Mouse (Mus musculus) limb, embryonic 12.5 days (tissue): ENCODE data around the gene Sars2. TPM values are rescaled to one million over a fixed set of nuclear protein-coding genes. Genes with fewer than 3 reads are reported as not detected.

ENCODE experiments used
- ATAC-seq: fragments of 200-750 bp; cut with Nextera tagmentation; 2 replicates; pipeline ENCODE4 v1.8.0; 2017; ENCODE audit warnings: low read depth, moderate TSS enrichment; ENCODE audit not compliant: insufficient number of reproducible peaks, insufficient read depth, low FRiP score, low TSS enrichment
- H3K27ac ChIP-seq: fragments of 300-500 bp; sonication (generic); 2 replicates; pipeline ENCODE4 v1.5.1; 2016; ENCODE audit warnings: mild to moderate bottlenecking, moderate library complexity
- H3K27me3 ChIP-seq: fragments of 300-500 bp; sonication (generic); 2 replicates; pipeline ENCODE4 v1.6.1; 2016; ENCODE audit warnings: mild to moderate bottlenecking, moderate library complexity
- H3K36me3 ChIP-seq: fragments of 300-500 bp; sonication (generic); 2 replicates; pipeline ENCODE4 v1.6.1; 2016; ENCODE audit warnings: mild to moderate bottlenecking, moderate library complexity
- H3K4me1 ChIP-seq: fragments of 300-500 bp; sonication (generic); replicated peaks from 2 replicates; pipeline ENCODE4 v1.6.1; 2016
- H3K4me2 ChIP-seq: fragments of 300-500 bp; sonication (generic); 2 replicates; pipeline ENCODE4 v1.6.1; 2016; ENCODE audit warnings: mild to moderate bottlenecking, moderate library complexity
- H3K4me3 ChIP-seq: fragments of 300-500 bp; sonication (generic); replicated peaks from 2 replicates; pipeline ENCODE4 v1.5.1; 2016; ENCODE audit warnings: mild to moderate bottlenecking
- H3K9ac ChIP-seq: fragments of 300-500 bp; sonication (generic); replicated peaks from 2 replicates; pipeline ENCODE4 v1.6.1; 2016; ENCODE audit warnings: mild to moderate bottlenecking, moderate library complexity
- H3K9me3 ChIP-seq: fragments of 300-500 bp; sonication (generic); 2 replicates; pipeline ENCODE4 v1.6.1; 2016; ENCODE audit warnings: mild to moderate bottlenecking, moderate library complexity
- WGBS: fragments of 180-500 bp; shearing (Covaris S2); methylation state at CpG from one replicate; pipeline ENCODE4 v1.1.7; 2016; 5-methylcytosine and 5-hydroxymethylcytosine counted together
- polyA plus RNA-seq: library from polyadenylated mRNA; unstranded; fragments of >200 nt; fragmentation: Nextera tagmentation; extraction: Ambion mirVana; gene quantifications from 2 replicates; pipeline ENCODE4 v1.2.1, GENCODE M21; 2016

Sars2 gene
- polyA plus RNA-seq, 1 experiment from 2014 or later, result 33.1 TPM

- Histone ChIP-seq H3K4me2 (no peak overlapping the region), H3K9ac (no peak overlapping the region), H3K4me1 (peaks cover 5% of the 10 kb centered on the region), H3K27me3 (peaks cover 9% of the 10 kb centered on the region; the same call in 1 of the 2 replicates), H3K36me3 (peaks cover 31% of the 10 kb centered on the region), H3K4me3 (no peak overlapping the region), H3K27ac (no peak overlapping the region), H3K9me3 (peaks cover 10% of the 10 kb centered on the region; the same call in 1 of the 2 replicates)
- 55% methylated on average over 10 of the region's 10 CpGs for WGBS
- no peak for ATAC-seq
These were observed 14.0 kb upstream of the Sars2 start for GRCm38 (mm10) chr7:28727649-28728340.

GRCm38 (mm10) chr7:28732341-28733142 lies 9.2 kb upstream of the Sars2 start:
- Histone ChIP-seq H3K4me2 (peak overlapping the region; percentile 74), H3K9ac (peak overlapping the region; percentile 48; the same call in 1 of the 2 replicates), H3K27me3 (peaks cover 9% of the 10 kb centered on the region; the same call in 1 of the 2 replicates), H3K27ac (peak overlapping the region; percentile 53; the same call in 1 of the 2 replicates), H3K4me3 (peak overlapping the region; percentile 43), H3K4me1 (peaks cover 13% of the 10 kb centered on the region), H3K36me3 (peaks cover 48% of the 10 kb centered on the region), H3K9me3 (peaks cover 10% of the 10 kb centered on the region; the same call in 1 of the 2 replicates)
- WGBS, result 2% methylated on average over 58 of the region's 58 CpGs
- peak; percentile 84 for ATAC-seq

DNA sequence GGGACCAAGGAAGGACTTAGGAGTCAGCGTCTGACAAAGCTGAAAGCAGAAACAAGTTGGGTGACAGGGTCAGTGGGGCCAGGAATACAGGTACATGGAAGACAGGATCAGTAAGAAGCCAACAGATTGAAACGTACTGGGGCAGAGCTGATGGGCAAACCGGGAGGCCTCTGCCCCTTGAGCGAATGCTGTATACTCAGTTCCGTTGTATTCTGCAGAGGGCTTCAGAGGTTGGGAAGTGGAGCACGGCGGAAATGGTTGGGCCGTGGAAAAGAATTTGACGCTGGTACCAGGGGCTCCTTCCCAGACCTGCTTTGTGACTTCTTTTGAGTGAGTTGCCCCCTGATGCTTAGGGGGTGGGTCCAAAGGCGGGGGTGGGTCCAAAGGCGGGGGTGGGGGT lies 8.6 kb upstream of the Sars2 start:
- H3K9me3 ChIP-seq, result peaks cover 10% of the 10 kb centered on the region; the same call in 1 of the 2 replicates
- H3K36me3 ChIP-seq, result peaks cover 54% of the 10 kb centered on the region
- 18% methylated on average over 11 of the region's 11 CpGs for WGBS
- peak overlapping the region; percentile 47; the same call in 1 of the 2 replicates for H3K9ac ChIP-seq
- peaks cover 9% of the 10 kb centered on the region; the same call in 1 of the 2 replicates for H3K27me3 ChIP-seq
- H3K4me3 ChIP-seq, result peak overlapping the region; percentile 43
- peaks cover 13% of the 10 kb centered on the region for H3K4me1 ChIP-seq
- ATAC-seq, result no peak
- H3K27ac ChIP-seq, result peak overlapping the region; percentile 53; the same call in 1 of the 2 replicates
- H3K4me2 ChIP-seq, result peak overlapping the region; percentile 74

- Histone ChIP-seq H3K4me2 (no peak overlapping the region), H3K9ac (no peak overlapping the region), H3K4me1 (peaks cover 13% of the 10 kb centered on the region), H3K27me3 (peaks cover 9% of the 10 kb centered on the region; the same call in 1 of the 2 replicates), H3K4me3 (no peak overlapping the region), H3K27ac (no peak overlapping the region), H3K36me3 (peaks cover 70% of the 10 kb centered on the region), H3K9me3 (peaks cover 7% of the 10 kb centered on the region; the same call in 1 of the 2 replicates)
- WGBS, result 81% methylated on average over 6 of the region's 6 CpGs
- no peak for ATAC-seq
These were observed 6.1 kb upstream of the Sars2 start for GRCm38 (mm10) chr7:28735701-28736100.

GRCm38 (mm10) chr7:28739829-28740228 lies 2.0 kb upstream of the Sars2 start:
- peaks cover 63% of the 10 kb centered on the region for H3K36me3 ChIP-seq
- H3K4me1 ChIP-seq, result peaks cover 8% of the 10 kb centered on the region; the same call in 1 of the 2 replicates
- H3K9me3 ChIP-seq, result no peaks in the 10 kb centered on the region
- no peak overlapping the region for H3K27ac ChIP-seq
- H3K9ac ChIP-seq, result no peak overlapping the region
- no peak for ATAC-seq
- H3K4me2 ChIP-seq, result no peak overlapping the region
- no peaks in the 10 kb centered on the region for H3K27me3 ChIP-seq
- 94% methylated on average over 21 of the region's 21 CpGs for whole genome bisulfite sequencing
- no peak overlapping the region for H3K4me3 ChIP-seq

- WGBS, result 38% methylated on average over 9 of the region's 9 CpGs
- H3K9me3 ChIP-seq, result no peaks in the 10 kb centered on the region
- H3K27me3 ChIP-seq, result no peaks in the 10 kb centered on the region
- H3K9ac ChIP-seq, result peak overlapping the region; percentile 76
- peak overlapping the region; percentile 87 for H3K4me2 ChIP-seq
- H3K27ac ChIP-seq, result no peak overlapping the region
- H3K4me3 ChIP-seq, result peak overlapping the region; percentile 61
- H3K4me1 ChIP-seq, result peaks cover 8% of the 10 kb centered on the region; the same call in 1 of the 2 replicates
- H3K36me3 ChIP-seq, result peaks cover 62% of the 10 kb centered on the region
- ATAC-seq, result no peak
These were observed 843 bp upstream of the Sars2 start for GRCm38 (mm10) chr7:28740949-28741348.

- peak overlapping the region; percentile 87 for H3K4me2 ChIP-seq
- no peaks in the 10 kb centered on the region for H3K9me3 ChIP-seq
- H3K36me3 ChIP-seq, result peaks cover 62% of the 10 kb centered on the region
- 0 out of 2 replicates have a peak overlapping the region, but pooled peaks have one; percentile 14 for H3K27ac ChIP-seq
- no peak for ATAC-seq
- H3K27me3 ChIP-seq, result no peaks in the 10 kb centered on the region
- H3K4me3 ChIP-seq, result peak overlapping the region; percentile 61
- H3K9ac ChIP-seq, result peak overlapping the region; percentile 76
- WGBS, result 1% methylated on average over 13 of the region's 13 CpGs
- H3K4me1 ChIP-seq, result peaks cover 8% of the 10 kb centered on the region; the same call in 1 of the 2 replicates
These were observed 454 bp upstream of the Sars2 start for GRCm38 (mm10) chr7:28741368-28741708.

DNA sequence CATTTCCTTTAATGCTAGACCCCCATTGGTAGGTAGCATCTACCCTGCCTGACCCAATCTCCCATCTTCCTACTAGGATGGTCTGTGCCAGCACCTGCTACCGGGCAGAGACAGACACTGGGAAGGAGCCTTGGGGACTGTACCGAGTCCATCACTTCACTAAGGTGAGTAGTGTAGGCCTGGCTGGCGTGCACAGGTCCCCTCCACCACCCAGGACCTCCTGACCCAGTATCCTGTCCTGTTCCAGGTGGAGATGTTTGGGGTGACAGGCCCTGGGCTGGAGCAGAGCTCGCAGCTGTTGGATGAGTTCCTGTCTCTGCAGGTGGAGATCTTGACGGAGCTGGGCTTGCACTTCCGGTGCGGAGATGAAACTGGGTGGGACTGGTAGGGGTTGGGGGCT lies 8.1 kb downstream of the Sars2 start:
- WGBS, result 87% methylated on average over 7 of the region's 7 CpGs
- Histone ChIP-seq H3K36me3 (peaks cover 70% of the 10 kb centered on the region), H3K4me1 (no peaks in the 10 kb centered on the region), H3K9me3 (no peaks in the 10 kb centered on the region), H3K27ac (no peak overlapping the region), H3K4me2 (no peak overlapping the region), H3K4me3 (no peak overlapping the region), H3K9ac (no peak overlapping the region), H3K27me3 (no peaks in the 10 kb centered on the region)
- ATAC-seq, result no peak

- Histone ChIP-seq H3K27me3 (peaks cover 28% of the 10 kb centered on the region), H3K36me3 (peaks cover 59% of the 10 kb centered on the region), H3K4me2 (peak within 1 kb of the TSS; percentile 46), H3K4me3 (no peak within 1 kb of the TSS), H3K27ac (no peak within 1 kb of the TSS), H3K4me1 (peaks cover 12% of the 10 kb centered on the region), H3K9me3 (no peaks in the 10 kb centered on the region), H3K9ac (no peak within 1 kb of the TSS; the same call in 1 of the 2 replicates)
- ATAC-seq, result peak; percentile 44; the same call in 1 of the 2 replicates
- WGBS, result under 1% methylated on average over 17 of the region's 17 CpGs
These were observed 14.3 kb downstream of the Sars2 start, which contains the start of gene Ccer2 for GRCm38 (mm10) chr7:28756079-28756478. TSS of gene Ccer2 (plus strand) at chr7:28756174.

DNA sequence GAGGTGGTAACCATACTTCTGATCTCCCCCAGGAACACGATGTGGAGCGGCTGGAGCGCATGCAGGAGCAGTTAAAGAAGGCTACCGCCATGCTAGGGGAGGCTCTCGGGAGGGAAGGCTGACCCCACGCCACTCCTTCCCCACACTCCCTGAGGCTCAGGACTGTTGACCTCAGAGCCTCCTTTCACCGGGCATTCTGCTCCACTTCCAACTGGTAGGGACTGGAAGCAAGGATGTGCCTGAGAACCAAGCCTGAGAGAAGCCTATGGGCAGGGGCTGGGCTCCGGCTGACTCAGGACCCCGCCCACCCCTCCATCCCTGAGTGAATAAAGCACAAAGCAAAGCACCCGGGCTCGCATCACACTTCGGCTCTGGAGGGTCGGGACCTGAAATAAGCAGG lies 16.8 kb downstream of the Sars2 start:
- Histone ChIP-seq H3K9me3 (no peaks in the 10 kb centered on the region), H3K4me2 (no peak overlapping the region), H3K9ac (no peak overlapping the region), H3K4me3 (no peak overlapping the region), H3K27me3 (peaks cover 28% of the 10 kb centered on the region), H3K27ac (no peak overlapping the region), H3K36me3 (peaks cover 61% of the 10 kb centered on the region), H3K4me1 (peaks cover 12% of the 10 kb centered on the region)
- no peak for ATAC-seq
- 86% methylated on average over 13 of the region's 13 CpGs for WGBS

GRCm38 (mm10) chr7:28761907-28762306 lies 20.1 kb downstream of the Sars2 start:
- Histone ChIP-seq H3K9ac (no peak overlapping the region), H3K4me2 (no peak overlapping the region), H3K36me3 (peaks cover 54% of the 10 kb centered on the region), H3K9me3 (no peaks in the 10 kb centered on the region), H3K27me3 (peaks cover 9% of the 10 kb centered on the region), H3K27ac (no peak overlapping the region), H3K4me3 (no peak overlapping the region), H3K4me1 (peaks cover 9% of the 10 kb centered on the region)
- no peak for ATAC-seq
- 92% methylated on average over 9 of the region's 9 CpGs for WGBS
